Mouse (Mus musculus) hindbrain, embryonic 12.5 days (tissue): ENCODE data around the gene Clec12a. TPM values are rescaled to one million over a fixed set of nuclear protein-coding genes. Genes with fewer than 3 reads are reported as not detected.

Experiments used
- ATAC-seq: fragments of 200-750 bp; cut with Nextera tagmentation; 2 replicates; pipeline ENCODE4 v1.8.0; 2017; ENCODE audit warnings: moderate TSS enrichment; ENCODE audit not compliant: low FRiP score
- H3K27ac ChIP-seq: fragments of 300-500 bp; sonication (generic); 2 replicates; pipeline ENCODE4 v1.5.1; 2016; ENCODE audit warnings: mild to moderate bottlenecking
- H3K27me3 ChIP-seq: fragments of 300-500 bp; sonication (generic); 2 replicates; pipeline ENCODE4 v1.6.1; 2016; ENCODE audit warnings: mild to moderate bottlenecking
- H3K36me3 ChIP-seq: fragments of 300-500 bp; sonication (generic); 2 replicates; pipeline ENCODE4 v1.6.1; 2016; ENCODE audit warnings: mild to moderate bottlenecking
- H3K4me1 ChIP-seq: fragments of 300-500 bp; sonication (generic); 2 replicates; pipeline ENCODE4 v1.6.1; 2016
- H3K4me2 ChIP-seq: fragments of 300-500 bp; sonication (generic); replicated peaks from 2 replicates; pipeline ENCODE4 v1.6.1; 2016; ENCODE audit warnings: mild to moderate bottlenecking
- H3K4me3 ChIP-seq: fragments of 300-500 bp; sonication (generic); 2 replicates; pipeline ENCODE4 v1.5.1; 2016; ENCODE audit warnings: mild to moderate bottlenecking
- H3K9ac ChIP-seq: fragments of 300-500 bp; sonication (generic); 2 replicates; pipeline ENCODE4 v1.6.1; 2016; ENCODE audit warnings: mild to moderate bottlenecking, moderate library complexity
- H3K9me3 ChIP-seq: fragments of 300-500 bp; sonication (generic); replicated peaks from 2 replicates; pipeline ENCODE4 v1.6.1; 2016; ENCODE audit warnings: mild to moderate bottlenecking
- WGBS: fragments of 180-500 bp; shearing (Covaris S2); methylation state at CpG from one replicate; pipeline ENCODE4 v1.1.7; 2016; 5-methylcytosine and 5-hydroxymethylcytosine counted together
- polyA plus RNA-seq: library from polyadenylated mRNA; unstranded; fragments of >200 nt; fragmentation: Nextera tagmentation; extraction: Ambion mirVana; gene quantifications from 2 replicates; pipeline ENCODE4 v1.2.1, GENCODE M21; 2016

Clec12a gene
- polyA plus RNA-seq, 1 experiment from 2014 or later = 0.40 TPM

DNA sequence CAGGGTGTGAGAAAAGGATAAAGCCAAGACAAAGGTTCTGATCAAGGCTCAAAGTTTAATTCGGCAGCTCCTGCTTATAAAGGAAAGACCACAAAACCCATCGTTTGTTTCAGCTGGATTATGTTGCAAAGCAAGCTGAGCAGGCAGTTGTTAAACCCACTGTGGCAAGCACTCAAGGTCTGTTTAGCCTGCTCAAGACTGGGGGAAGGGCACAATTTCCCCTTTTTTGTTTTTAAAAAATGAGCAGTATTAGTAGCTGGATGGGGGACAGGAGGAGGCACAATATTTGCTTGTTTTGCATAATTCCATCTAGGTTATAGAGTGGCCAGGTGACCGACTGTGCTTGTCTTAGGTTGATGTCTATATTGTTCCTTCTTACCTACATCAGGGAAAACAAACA lies 1.9 kb downstream of the Clec12a start:
- Histone ChIP-seq H3K4me1 (no peaks in the 10 kb centered on the region), H3K27me3 (no peaks in the 10 kb centered on the region), H3K27ac (no peak overlapping the region), H3K4me2 (no peak overlapping the region), H3K9ac (no peak overlapping the region), H3K4me3 (no peak overlapping the region), H3K9me3 (peaks cover 6% of the 10 kb centered on the region; the same call in 1 of the 2 replicates), H3K36me3 (no peaks in the 10 kb centered on the region)
- 79% methylated on average over 3 of the region's 3 CpGs for WGBS
- no peak for ATAC-seq

- 62% methylated on average over 4 of the region's 4 CpGs for WGBS
Measured at GRCm38 (mm10) chr6:129349524-129350352, 7.2 kb downstream of the Clec12a start.

DNA sequence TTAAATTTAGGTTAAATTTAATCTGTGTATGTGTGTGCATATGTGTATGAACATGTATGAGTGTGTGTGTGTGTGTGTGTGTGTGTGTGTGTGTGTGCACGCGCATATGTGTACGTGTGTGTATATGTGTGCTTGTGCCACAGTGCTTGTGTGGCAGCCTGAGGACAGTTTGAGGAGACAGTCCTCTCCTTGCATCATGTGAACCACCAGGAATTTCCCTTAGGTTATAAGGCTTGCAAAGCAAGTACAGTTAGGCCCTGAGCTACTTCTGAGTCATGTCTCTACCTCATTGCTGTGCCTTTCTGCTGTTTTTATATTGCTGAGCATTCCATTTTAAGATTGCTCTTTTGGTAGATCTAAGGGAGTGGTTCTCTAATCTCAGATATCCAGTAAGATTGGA lies 8.6 kb downstream of the Clec12a start:
- H3K4me2 ChIP-seq = no peak overlapping the region
- ATAC-seq = no peak
- H3K4me1 ChIP-seq = no peaks in the 10 kb centered on the region
- no peak overlapping the region for H3K4me3 ChIP-seq
- WGBS = 98% methylated on average over 3 of the region's 3 CpGs
- no peaks in the 10 kb centered on the region for H3K27me3 ChIP-seq
- H3K9ac ChIP-seq = no peak overlapping the region
- peaks cover 6% of the 10 kb centered on the region; the same call in 1 of the 2 replicates for H3K9me3 ChIP-seq
- H3K36me3 ChIP-seq = no peaks in the 10 kb centered on the region
- H3K27ac ChIP-seq = no peak overlapping the region

More at GRCm38 (mm10) chr6:129349524-129350352, 7.2 kb downstream of the Clec12a start:
- Histone ChIP-seq H3K27me3 (no peaks in the 10 kb centered on the region), H3K4me3 (no peak overlapping the region), H3K27ac (no peak overlapping the region), H3K9me3 (peaks cover 6% of the 10 kb centered on the region; the same call in 1 of the 2 replicates), H3K4me1 (no peaks in the 10 kb centered on the region), H3K9ac (no peak overlapping the region), H3K36me3 (no peaks in the 10 kb centered on the region), H3K4me2 (no peak overlapping the region)
- ATAC-seq = no peak

DNA sequence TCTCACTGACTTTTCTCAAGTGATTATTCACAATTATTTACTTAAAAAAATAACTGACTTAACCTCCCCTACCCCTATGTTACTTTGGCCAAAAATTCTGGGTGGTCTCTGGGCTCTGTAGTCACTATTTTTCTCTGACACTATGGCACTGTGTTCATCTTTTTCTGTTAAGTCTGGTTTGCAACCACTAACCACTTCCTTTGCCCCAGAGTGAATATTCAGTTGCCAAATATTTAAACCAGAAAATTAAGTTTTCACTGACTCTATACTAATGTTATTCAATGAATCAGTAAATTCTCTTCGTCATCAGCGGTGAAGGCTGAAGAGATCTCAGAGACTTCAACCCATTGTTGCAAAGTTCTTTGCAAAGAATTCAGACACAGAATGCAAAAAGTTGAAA lies 13.3 kb downstream of the Clec12a start:
- 94% methylated on average over 2 of the region's 2 CpGs for WGBS
- no peak overlapping the region for H3K4me2 ChIP-seq
- ATAC-seq = no peak
- H3K9me3 ChIP-seq = no peaks in the 10 kb centered on the region
- no peaks in the 10 kb centered on the region for H3K4me1 ChIP-seq
- H3K4me3 ChIP-seq = no peak overlapping the region
- H3K27ac ChIP-seq = no peak overlapping the region
- H3K27me3 ChIP-seq = no peaks in the 10 kb centered on the region
- no peaks in the 10 kb centered on the region for H3K36me3 ChIP-seq
- H3K9ac ChIP-seq = no peak overlapping the region

GRCm38 (mm10) chr6:129356430-129356829 lies 13.9 kb downstream of the Clec12a start:
- no peaks in the 10 kb centered on the region for H3K4me1 ChIP-seq

DNA sequence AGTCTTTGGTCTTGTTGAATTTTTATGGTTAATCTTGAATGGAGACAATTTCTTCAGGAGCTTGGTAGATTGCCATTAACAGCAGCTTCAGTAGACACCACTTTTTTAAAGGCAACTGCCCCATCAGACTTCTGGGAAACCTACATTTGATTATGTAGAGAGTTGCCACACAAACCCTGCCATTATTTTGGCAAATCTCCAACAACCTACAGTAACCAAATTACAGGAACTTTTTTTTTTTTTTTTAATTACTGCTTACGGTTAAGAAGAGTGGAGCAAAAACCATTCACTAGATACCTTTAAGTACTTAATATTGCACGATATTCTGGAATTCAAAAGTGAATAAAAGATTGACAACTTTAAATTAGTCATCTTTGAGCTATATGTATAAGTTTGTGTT lies 17.0 kb downstream of the Clec12a start:
- 96% methylated on average over 2 of the region's 2 CpGs for WGBS
- Histone ChIP-seq H3K27ac (no peak overlapping the region), H3K4me2 (no peak overlapping the region), H3K27me3 (no peaks in the 10 kb centered on the region), H3K9me3 (no peaks in the 10 kb centered on the region), H3K36me3 (no peaks in the 10 kb centered on the region), H3K9ac (no peak overlapping the region), H3K4me1 (no peaks in the 10 kb centered on the region), H3K4me3 (no peak overlapping the region)
- no peak for ATAC-seq

More at GRCm38 (mm10) chr6:129356430-129356829, 13.9 kb downstream of the Clec12a start:
- no peak for ATAC-seq
- Histone ChIP-seq H3K9ac (no peak overlapping the region), H3K27ac (no peak overlapping the region), H3K27me3 (no peaks in the 10 kb centered on the region), H3K4me3 (no peak overlapping the region), H3K4me2 (no peak overlapping the region), H3K9me3 (no peaks in the 10 kb centered on the region), H3K36me3 (no peaks in the 10 kb centered on the region)

- Histone ChIP-seq H3K4me2 (no peak overlapping the region), H3K9me3 (no peaks in the 10 kb centered on the region), H3K4me3 (no peak overlapping the region), H3K9ac (no peak overlapping the region), H3K27ac (no peak overlapping the region), H3K36me3 (no peaks in the 10 kb centered on the region), H3K4me1 (no peaks in the 10 kb centered on the region), H3K27me3 (no peaks in the 10 kb centered on the region)
- 20% methylated on average over 1 of the region's 1 CpGs for WGBS
- ATAC-seq = no peak
Measured at GRCm38 (mm10) chr6:129363942-129364341, 21.5 kb downstream of the Clec12a start.

- no peaks in the 10 kb centered on the region for H3K9me3 ChIP-seq
- no peak overlapping the region for H3K4me2 ChIP-seq
- no peak overlapping the region for H3K4me3 ChIP-seq
- WGBS = 24% methylated on average over 6 of the region's 6 CpGs
- H3K27ac ChIP-seq = no peak overlapping the region
- no peaks in the 10 kb centered on the region for H3K36me3 ChIP-seq
- no peaks in the 10 kb centered on the region for H3K27me3 ChIP-seq
- 0 out of 2 replicates have a peak, but pooled peaks have one; percentile 52 for ATAC-seq
- no peaks in the 10 kb centered on the region for H3K4me1 ChIP-seq
- no peak overlapping the region for H3K9ac ChIP-seq
Measured at GRCm38 (mm10) chr6:129365959-129366359, 23.5 kb downstream of the Clec12a start.

DNA sequence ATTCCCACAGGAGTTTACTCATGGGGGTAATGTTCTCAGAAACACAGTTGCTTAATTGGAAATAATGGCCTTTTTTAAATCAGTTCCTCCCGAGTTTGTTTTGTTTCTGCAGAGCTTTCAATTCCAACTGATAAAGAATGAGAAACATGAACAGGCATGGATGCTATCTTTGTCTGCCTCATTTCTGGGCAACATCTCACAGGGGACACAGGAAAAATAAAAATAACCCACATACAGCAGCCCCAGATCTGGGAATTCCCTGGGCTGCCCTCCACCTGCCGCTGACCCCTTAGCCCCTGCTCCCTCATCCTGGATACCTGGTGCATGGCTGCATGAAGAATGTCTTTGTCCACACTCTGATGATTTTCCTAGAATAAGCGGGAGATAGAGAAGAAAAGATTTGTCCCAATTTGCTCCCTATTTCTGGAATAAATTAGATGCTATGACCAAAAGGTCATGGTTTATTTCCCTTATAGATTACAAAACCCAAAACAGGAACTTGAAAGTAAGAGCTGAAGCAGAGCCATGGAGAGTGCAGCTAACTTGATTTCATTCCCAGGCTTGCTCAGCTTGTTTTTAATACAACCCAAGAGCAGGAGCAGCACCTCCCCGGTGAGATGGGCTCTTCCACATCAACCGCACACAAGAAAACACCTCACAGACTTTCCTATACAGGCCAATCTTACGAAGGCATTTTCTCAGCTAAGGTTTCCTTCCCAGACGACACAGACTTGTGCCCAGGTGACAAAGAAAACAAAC lies 27.1 kb downstream of the Clec12a start:
- no peak overlapping the region for H3K4me2 ChIP-seq
- H3K9ac ChIP-seq = no peak overlapping the region
- no peaks in the 10 kb centered on the region for H3K27me3 ChIP-seq
- WGBS = 72% methylated on average over 7 of the region's 7 CpGs
- no peak overlapping the region for H3K27ac ChIP-seq
- no peaks in the 10 kb centered on the region for H3K9me3 ChIP-seq
- H3K4me1 ChIP-seq = no peaks in the 10 kb centered on the region
- H3K4me3 ChIP-seq = no peak overlapping the region
- no peak for ATAC-seq
- H3K36me3 ChIP-seq = no peaks in the 10 kb centered on the region

DNA sequence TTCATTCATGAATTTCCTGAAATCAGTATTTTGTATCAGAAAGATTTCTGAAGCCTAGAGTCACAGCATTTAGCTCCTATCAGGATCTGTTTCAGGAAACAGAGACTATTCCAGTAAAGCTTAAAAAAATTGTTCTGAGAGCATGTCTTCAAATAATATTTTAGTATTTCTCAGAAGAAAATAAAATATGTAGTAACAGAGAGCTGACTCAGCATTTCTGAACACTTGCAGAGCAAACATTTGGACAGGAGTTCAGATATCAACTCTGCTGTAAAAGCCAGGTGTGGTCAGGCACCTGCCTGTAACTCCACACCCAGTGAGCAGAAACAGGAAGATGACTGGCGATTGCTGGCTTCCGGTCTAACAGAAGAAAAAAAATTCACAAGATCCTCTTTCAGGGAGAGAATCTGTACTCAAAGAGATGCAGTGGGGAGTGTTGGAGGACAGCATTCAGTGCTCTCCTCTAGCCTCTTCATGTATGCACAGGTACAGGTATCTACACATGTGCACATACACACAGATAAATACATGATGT lies 32.5 kb downstream of the Clec12a start:
- H3K9ac ChIP-seq = no peak overlapping the region
- H3K27me3 ChIP-seq = no peaks in the 10 kb centered on the region
- H3K4me2 ChIP-seq = no peak overlapping the region
- H3K4me1 ChIP-seq = no peaks in the 10 kb centered on the region
- H3K27ac ChIP-seq = no peak overlapping the region
- H3K4me3 ChIP-seq = no peak overlapping the region
- no peaks in the 10 kb centered on the region for H3K36me3 ChIP-seq
- 88% methylated on average over 2 of the region's 2 CpGs for WGBS
- no peak for ATAC-seq
- no peaks in the 10 kb centered on the region for H3K9me3 ChIP-seq

GRCm38 (mm10) chr6:129380454-129380853 lies 38.0 kb downstream of the Clec12a start:
- no peaks in the 10 kb centered on the region for H3K9me3 ChIP-seq
- no peaks in the 10 kb centered on the region for H3K36me3 ChIP-seq
- ATAC-seq = no peak
- H3K27ac ChIP-seq = no peak overlapping the region
- no peaks in the 10 kb centered on the region for H3K4me1 ChIP-seq
- no peak overlapping the region for H3K4me3 ChIP-seq
- WGBS = 73% methylated on average over 3 of the region's 4 CpGs
- no peak overlapping the region for H3K9ac ChIP-seq
- H3K27me3 ChIP-seq = no peaks in the 10 kb centered on the region
- H3K4me2 ChIP-seq = no peak overlapping the region

DNA sequence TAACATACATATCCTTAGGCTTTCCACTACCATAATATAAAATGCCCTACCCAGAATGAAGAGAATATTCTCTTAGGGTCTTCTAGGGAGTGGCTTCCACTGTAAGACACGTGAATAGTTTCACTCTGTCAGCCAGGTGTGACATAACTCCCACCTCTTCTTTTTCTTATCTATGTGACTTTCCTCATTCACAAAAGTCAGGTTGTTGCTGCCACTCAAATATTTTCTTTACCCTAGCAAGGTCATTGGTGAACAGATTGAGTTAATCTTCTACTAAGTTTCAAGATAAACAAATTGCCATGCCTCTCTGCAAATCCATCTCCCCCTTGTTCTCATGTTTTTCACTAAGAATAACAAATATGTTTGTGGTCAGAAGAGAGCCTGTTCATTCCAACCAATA lies 39.2 kb downstream of the Clec12a start:
- Histone ChIP-seq H3K9ac (no peak overlapping the region), H3K4me2 (no peak overlapping the region), H3K9me3 (no peaks in the 10 kb centered on the region), H3K36me3 (no peaks in the 10 kb centered on the region), H3K4me3 (no peak overlapping the region), H3K4me1 (no peaks in the 10 kb centered on the region), H3K27ac (no peak overlapping the region), H3K27me3 (no peaks in the 10 kb centered on the region)
- ATAC-seq = no peak
- 78% methylated on average over 1 of the region's 1 CpGs for WGBS
